Mouse (Mus musculus) lung, postnatal 0 days (tissue): ENCODE results near the gene Ccdc88c.

Source experiments
- CTCF ChIP-seq: IDR thresholded peaks from 2 replicates; pipeline ENCODE4 v1.5.1; 2016; ENCODE audit warnings: antibody characterized with exemption, mild to moderate bottlenecking
- EP300 ChIP-seq: IDR thresholded peaks from 2 replicates; pipeline ENCODE4 v1.6.1; 2016; ENCODE audit warnings: antibody characterized with exemption, mild to moderate bottlenecking, control low read depth

DNA sequence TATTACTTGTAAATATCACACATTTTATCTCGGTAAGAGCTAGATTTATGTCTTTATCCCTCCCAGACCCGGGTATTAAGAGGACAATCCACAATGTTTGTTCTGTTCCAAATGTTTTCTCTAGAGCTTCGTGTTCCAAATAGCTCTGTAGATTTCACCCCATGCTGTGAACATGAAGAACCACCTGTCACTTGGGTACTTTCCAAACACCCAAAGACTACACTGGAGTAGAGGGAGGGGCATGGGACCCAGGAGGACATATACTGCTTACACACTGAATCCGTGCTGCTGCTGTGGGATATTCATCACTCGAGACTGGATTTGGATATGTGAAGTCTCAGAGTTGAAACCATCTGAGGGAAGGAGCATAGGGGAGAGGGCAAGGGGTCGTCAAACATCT, 119.1 kb downstream of the Ccdc88c start:
- no peak for TF ChIP-seq CTCF
- no peak for TF ChIP-seq EP300
